Mouse (Mus musculus) Patski (cell line): ENCODE results near the gene Gm20388. TPM values are rescaled to one million over a fixed set of nuclear protein-coding genes. Genes with fewer than 3 reads are reported as not detected.
"Not testable (repeated sequence)": the region's sequence is repeated elsewhere in the genome, so short reads cannot be mapped to it uniquely, and the experiment has no call there.

Source experiments
- ATAC-seq: fragments of 100-300 bp; one replicate; pipeline ENCODE4 v1.8.0; 2021
- CTCF ChIA-PET: fragments of 350-600 bp; sonication (Branson Sonifier 250); formaldehyde crosslinking; loops from one replicate; lab custom pipeline; 2022; ENCODE audit warnings: inconsistent platforms; lab: Charles Lee
- POLR2A ChIA-PET: fragments of 350-600 bp; sonication (Branson Sonifier 250); formaldehyde crosslinking; loops from one replicate; lab custom pipeline; 2022; ENCODE audit warnings: antibody characterized with exemption, inconsistent platforms; lab: Charles Lee
- DNase-seq: peaks from one replicate; pipeline ENCODE4 v3.0.0-alpha.2; 2011; ENCODE audit warnings: low read depth, low spot score
- H3K27me3 ChIP-seq: fragments of 371-371 bp; one replicate; pipeline ENCODE4 v1.5.1; 2021
- CTCF ChIP-seq: fragments of 100-300 bp; IDR thresholded peaks from one replicate; pipeline ENCODE4 v1.5.1; 2021
- in situ Hi-C: fragments of 300-500 bp; cut with MboI; formaldehyde crosslinking; loops from 3 replicates; pipeline ENCODE4 v1.11.1; 2018; ENCODE audit warnings: low pct_unique_long_range_greater_than_20kb, mixed read lengths
- polyA plus RNA-seq: library from polyadenylated mRNA; unstranded; gene quantifications from one replicate; pipeline ENCODE4 v1.2.3, GENCODE M21; 2021

The Gm20388 gene
- polyA plus RNA-seq, 1 experiment from 2014 or later = 86.7 TPM

DNA sequence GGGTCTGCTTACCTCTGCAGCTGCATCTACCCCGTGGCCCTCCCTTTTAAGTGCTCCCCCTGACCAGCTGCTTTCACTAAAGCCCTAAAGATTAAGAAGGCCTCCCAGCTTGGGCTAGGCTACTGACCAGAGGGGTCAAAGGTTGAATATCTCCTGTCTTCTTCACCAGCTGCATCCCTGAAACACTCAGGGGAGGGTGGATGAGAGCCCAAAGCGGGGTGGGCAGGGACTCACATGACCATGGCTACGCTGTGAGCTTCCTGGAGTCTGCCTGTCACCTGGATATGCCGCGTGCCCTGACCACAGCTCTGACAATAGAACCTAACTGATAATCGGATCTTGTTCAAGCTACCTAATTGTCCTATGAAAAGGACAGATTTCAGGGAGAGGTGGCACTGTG, 2712.1 kb downstream of the Gm20388 start, which contains the start of gene Pabpn1l:
Pabpn1l (minus strand) TSS at position 13 of the 400 bp plus-strand sequence.
- POLR2A ChIA-PET = interaction anchor here (0.8 to 0.9 kb wide), 2 partner anchors 11 to 17 kb away, joined by 3 to 4 read pairs; partner anchors contain the start of genes Galns and Trappc2l
- in situ Hi-C loops = no loop called here
- DNase-seq (no peak), ATAC-seq (no peak)
- CTCF ChIA-PET = interaction anchor here (0.9 kb wide), 1 partner anchor 208 kb away, joined by 3 read pairs; no protein-coding TSS in a partner anchor
- H3K27me3 ChIP-seq = no peaks in the 10 kb centered on the region
- no peak for TF ChIP-seq CTCF

DNA sequence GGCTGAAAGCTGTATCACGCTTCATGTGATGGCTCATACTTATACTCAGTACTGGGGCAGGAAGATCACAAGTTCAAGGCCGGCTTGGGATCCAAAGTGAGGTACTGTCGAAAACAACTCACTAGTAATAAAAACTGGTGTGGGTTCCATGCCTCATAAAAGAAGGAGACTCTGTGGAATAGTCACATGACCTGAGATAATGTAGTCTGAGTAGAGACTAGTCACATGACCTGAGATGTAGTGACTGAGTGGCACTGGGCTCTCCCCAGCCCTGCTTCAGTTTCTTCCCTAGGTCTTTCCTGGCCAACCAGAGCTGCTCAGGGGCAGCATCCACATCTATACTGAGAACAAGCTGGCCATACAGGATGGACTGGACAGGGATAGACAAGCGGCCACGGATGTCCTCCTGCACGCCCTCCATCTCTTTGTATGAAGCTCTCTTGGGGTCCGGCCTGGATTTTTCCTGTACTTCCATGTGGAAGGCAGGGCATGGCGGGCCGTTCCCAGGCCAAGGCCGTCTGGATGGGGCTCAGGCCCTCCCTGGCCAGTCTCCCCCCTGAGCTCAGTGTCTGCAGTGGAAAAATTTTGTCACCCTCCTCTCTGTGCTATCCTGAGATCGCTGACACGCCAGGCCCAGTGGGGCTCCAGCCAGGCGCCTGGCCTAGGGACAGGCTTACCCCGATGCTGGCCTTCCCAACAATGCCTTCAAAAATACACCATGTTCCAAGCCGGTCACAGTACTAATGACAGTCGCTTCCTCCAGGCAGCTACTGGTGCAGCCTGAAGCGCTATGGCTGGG, 2713.4 kb downstream of the Gm20388 start:
- TF ChIP-seq CTCF = no peak
- in situ Hi-C loops = no loop called here
- CTCF ChIA-PET = no interaction called here
- DNase-seq (no peak), ATAC-seq (no peak)
- POLR2A ChIA-PET = no interaction called here
- H3K27me3 ChIP-seq = no peaks in the 10 kb centered on the region

DNA sequence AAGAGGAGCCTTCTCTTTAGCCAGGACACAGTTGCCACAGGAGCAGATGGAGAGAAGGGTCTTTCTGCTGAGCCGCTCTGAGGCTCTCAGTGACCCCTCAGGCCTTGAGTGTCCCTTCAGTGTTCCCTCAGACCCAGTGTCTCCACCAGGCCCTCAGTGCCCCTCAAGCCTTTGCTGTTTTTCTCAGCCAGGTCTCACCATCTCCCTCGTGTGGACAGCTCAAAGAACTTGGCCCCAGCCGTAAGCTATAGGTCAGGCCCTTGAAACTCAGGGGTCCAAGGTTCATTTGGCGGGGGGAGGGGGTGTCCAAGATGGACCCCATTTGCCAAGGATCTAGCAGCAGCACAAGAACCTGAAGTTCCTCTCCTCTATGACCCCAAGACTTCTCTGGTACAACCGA, 2714.0 kb downstream of the Gm20388 start:
- no peak for TF ChIP-seq CTCF
- ATAC-seq (no peak), DNase-seq (no peak)
- ChIA-PET CTCF (no interaction called here), POLR2A (no interaction called here)
- peaks cover 4% of the 10 kb centered on the region for H3K27me3 ChIP-seq
- in situ Hi-C loops = no loop called here

DNA sequence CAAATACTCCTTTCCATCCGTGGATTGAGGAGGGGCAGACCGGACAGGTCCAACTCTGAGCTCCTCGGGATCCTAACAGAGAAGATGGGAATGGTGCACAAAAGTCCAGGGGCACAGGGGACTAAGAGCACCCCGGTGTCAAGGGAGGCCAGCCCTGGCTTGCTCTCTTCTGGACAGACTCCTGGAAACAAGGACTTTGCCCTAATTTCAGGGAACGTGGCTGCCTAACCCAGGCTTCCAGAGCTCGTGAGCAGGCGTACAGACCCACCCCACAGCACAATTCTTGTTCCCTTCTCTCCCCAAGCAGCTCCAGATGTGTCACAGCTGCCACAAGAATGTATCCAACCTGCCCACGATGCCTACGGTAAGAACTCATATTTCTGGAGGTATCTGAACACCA, 2715.2 kb downstream of the Gm20388 start:
- peaks cover 13% of the 10 kb centered on the region for H3K27me3 ChIP-seq
- ChIA-PET POLR2A (no interaction called here), CTCF (interaction anchor here (1.4 kb wide), 1 partner anchor 15 kb away, joined by 5 read pairs; no protein-coding TSS in a partner anchor)
- in situ Hi-C loops = no loop called here
- TF ChIP-seq CTCF = no peak
- DNase-seq (no peak), ATAC-seq (no peak)

DNA sequence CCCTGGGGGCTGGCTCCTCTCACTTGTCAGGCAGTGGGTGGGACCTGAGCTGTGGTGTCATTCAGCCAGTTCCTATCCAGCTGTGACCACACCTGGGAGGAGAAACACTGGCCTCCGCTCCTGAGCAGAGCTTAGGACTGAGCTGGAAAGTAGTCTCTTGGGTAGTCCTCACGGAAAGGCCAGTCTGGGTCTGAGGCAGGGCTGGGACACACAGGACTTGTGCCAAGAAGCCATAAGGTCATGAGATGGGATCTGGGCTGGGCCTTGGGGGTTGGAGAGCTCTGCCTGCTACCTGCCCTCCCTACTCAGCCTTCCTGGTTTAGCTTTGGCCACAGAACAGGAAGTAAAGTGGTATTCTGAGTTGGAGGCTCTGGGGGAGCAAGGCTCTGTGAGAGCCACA, 2716.3 kb downstream of the Gm20388 start:
- POLR2A ChIA-PET = no interaction called here
- DNase-seq (no peak), ATAC-seq (no peak)
- CTCF ChIA-PET = no interaction called here
- in situ Hi-C loops = no loop called here
- TF ChIP-seq CTCF = no peak
- peaks cover 14% of the 10 kb centered on the region for H3K27me3 ChIP-seq

DNA sequence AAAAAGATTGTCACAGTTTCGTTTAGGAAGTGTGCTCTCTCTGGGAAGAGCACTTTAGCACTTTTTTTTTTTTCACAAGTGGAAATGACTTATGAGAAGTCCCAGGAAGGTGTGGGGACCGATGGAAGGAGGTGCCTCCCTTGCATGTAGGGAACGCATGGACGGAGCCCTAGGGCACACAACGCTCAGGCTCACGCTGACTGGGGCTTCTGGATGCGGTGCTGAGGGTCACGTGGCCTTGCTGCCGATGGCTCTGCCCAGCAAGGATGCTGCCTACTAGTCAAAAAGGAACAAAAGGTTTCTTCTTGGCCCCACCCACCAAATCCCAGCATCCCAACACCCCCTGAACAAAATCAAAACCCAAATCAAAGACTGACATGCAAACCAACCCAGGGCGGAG, 2718.7 kb downstream of the Gm20388 start:
- peaks cover 18% of the 10 kb centered on the region for H3K27me3 ChIP-seq
- in situ Hi-C loops = no loop called here
- no peak for ATAC-seq
- POLR2A ChIA-PET = no interaction called here
- CTCF ChIA-PET = no interaction called here
- no peak for DNase-seq
- TF ChIP-seq CTCF = no peak

DNA sequence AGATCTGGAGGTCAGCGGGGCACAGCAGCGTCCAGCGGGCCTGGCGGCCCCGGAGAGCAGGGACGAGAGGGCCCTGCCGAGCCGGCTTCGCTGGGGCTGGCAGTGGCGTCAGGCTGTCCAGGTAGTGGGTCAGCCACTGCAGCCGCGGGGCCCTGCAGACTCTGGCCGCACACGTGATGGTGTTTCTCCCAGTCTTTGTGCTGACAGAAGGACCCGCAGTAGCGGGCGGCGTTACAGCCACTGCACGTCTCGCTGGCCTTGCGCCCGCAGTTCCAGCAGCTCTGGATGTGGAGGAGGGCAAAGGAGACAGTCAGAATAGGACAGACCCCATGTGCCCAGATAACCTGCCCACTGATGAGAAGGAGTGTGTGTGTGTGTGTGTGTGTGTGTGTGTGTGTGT, 2720.1 kb downstream of the Gm20388 start:
- in situ Hi-C loops = no loop called here
- DNase-seq (no peak), ATAC-seq (no peak)
- H3K27me3 ChIP-seq = peaks cover 18% of the 10 kb centered on the region
- ChIA-PET POLR2A (no interaction called here), CTCF (interaction anchor here (1.2 kb wide), 1 partner anchor 11 kb away, joined by 3 read pairs; no protein-coding TSS in a partner anchor)
- no peak for TF ChIP-seq CTCF

DNA sequence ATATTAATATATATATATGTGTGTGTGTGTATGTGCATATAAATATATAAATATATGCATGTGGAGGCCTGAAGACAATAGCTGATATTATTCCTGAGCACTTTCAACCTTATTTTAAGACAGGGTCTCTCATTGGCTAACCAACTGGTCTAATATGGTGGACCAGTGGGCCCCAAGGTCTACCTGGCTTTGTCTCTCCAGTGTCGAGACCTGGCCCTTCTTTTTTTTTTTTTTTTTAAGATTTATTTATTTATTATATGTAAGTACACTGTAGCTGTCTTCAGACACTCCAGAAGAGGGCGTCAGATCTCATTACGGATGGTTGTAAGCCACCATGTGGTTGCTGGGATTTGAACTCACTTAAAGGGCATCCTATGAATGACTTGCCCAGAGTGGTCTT, 2721.5 kb downstream of the Gm20388 start:
- CTCF ChIA-PET = interaction anchor here (1.2 kb wide), 2 partner anchors 10 to 11 kb away, joined by 3 read pairs; no protein-coding TSS in a partner anchor
- POLR2A ChIA-PET, DNase-seq, ATAC-seq, in situ Hi-C loops: not testable (repeated sequence)
- peaks cover 18% of the 10 kb centered on the region for H3K27me3 ChIP-seq

DNA sequence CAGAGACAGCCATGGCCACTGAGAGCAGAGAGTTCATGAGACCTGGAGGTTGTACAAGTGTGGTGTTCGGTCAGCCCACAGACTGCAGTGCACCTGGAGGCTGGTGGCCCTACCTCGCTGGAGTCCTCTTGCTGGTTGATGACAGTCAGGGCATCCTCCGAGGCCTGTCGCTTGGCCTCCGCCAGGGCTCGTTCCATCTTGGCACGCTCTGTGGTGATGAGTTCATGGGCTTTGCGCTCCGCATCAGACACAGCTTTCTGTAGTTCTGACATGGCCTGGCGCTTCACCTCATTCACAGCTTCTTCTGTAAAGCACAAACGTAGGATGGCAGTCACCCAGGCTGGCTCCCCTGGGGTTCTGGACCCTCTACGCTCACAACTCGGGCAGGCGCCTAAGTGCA, 2722.6 kb downstream of the Gm20388 start:
- ATAC-seq (no peak), DNase-seq (no peak)
- no peak for TF ChIP-seq CTCF
- in situ Hi-C loops = no loop called here
- ChIA-PET POLR2A (no interaction called here), CTCF (no interaction called here)
- H3K27me3 ChIP-seq = peaks cover 18% of the 10 kb centered on the region

DNA sequence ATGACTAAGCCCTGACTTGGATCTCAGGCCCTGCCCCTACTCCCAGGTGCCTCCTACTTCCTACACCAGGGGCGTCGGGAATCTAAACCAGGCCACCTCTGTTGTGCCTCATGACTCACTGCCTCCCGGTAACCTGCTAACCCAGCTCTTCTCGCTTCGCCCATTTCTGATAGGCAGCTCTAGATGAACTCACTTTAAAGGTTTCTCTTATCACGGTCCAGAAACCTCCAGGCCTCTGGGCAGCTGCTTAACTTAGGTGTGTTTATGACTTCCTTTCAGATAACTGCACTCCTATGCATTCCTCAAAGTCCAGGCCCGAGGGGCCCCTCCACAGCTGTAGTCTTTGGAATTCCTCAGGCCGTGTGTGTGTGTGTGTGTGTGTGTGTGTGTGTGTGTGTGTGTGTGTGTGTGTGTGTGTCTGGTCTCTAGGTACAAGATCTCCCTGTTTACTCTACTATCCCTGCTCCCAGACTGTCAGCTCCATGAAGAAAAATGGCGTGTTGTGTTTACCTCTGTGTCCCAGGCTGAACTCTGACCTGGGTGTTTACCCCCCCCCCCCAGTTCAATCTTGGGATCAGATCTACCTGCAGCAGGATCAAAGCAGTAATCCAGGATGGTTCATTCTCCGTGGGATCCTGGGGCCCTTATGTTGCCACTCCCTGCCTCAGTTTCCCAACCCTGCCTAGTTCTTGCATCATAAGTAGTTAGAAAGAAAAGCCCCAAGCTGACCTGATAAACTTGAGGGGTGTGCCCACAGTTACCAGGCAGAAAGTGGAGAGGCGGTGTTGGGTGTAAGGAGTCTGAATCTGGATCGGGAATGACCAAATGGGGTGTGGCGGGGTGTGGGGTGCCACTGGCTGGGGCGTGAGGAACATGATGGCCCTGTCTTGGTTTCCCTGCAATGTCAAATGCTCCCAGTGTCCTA, 2725.5 kb downstream of the Gm20388 start:
- ATAC-seq (no peak), DNase-seq (no peak)
- TF ChIP-seq CTCF = no peak
- POLR2A ChIA-PET = interaction anchor here (0.7 kb wide), 1 partner anchor 365 kb away, joined by 3 read pairs; no protein-coding TSS in a partner anchor
- H3K27me3 ChIP-seq = peaks cover 4% of the 10 kb centered on the region
- in situ Hi-C loops = no loop called here
- CTCF ChIA-PET = no interaction called here
